Mouse (Mus musculus) limb, embryonic 14.5 days (tissue): Measurements from ENCODE around the gene Slit1. TPM values are rescaled to one million over a fixed set of nuclear protein-coding genes. Genes with fewer than 3 reads are reported as not detected.

Source experiments
- ATAC-seq: fragments of 200-750 bp; cut with Nextera tagmentation; 2 replicates; pipeline ENCODE4 v1.8.0; 2017; ENCODE audit warnings: low read depth, moderate number of reproducible peaks, moderate TSS enrichment; ENCODE audit not compliant: low FRiP score
- DNase-seq: peaks from one replicate; pipeline ENCODE4 v3.0.0-alpha.2; 2015; ENCODE audit warnings: low spot score
- H3K27ac ChIP-seq: fragments of 300-500 bp; sonication (generic); replicated peaks from 2 replicates; pipeline ENCODE4 v1.5.1; 2014; ENCODE audit warnings: low read depth, mild to moderate bottlenecking, low read length, moderate library complexity, mixed read lengths
- H3K27me3 ChIP-seq: fragments of 300-500 bp; sonication (generic); 2 replicates; pipeline ENCODE4 v1.6.1; 2014; ENCODE audit warnings: low read length, mixed read lengths; ENCODE audit not compliant: control insufficient read depth, insufficient read depth
- H3K36me3 ChIP-seq: fragments of 300-500 bp; sonication (generic); 2 replicates; pipeline ENCODE4 v1.6.1; 2014; ENCODE audit warnings: mild to moderate bottlenecking, low read length, moderate library complexity, mixed read lengths; ENCODE audit not compliant: control insufficient read depth, insufficient read depth
- H3K4me1 ChIP-seq: fragments of 300-500 bp; sonication (generic); 2 replicates; pipeline ENCODE4 v1.6.1; 2014; ENCODE audit warnings: antibody characterized with exemption, low read length, mixed read lengths; ENCODE audit not compliant: control insufficient read depth, insufficient read depth
- H3K4me2 ChIP-seq: fragments of 300-500 bp; sonication (generic); replicated peaks from 2 replicates; pipeline ENCODE4 v1.6.1; 2014; ENCODE audit warnings: low read depth, mild to moderate bottlenecking, low read length, moderate library complexity; ENCODE audit not compliant: severe bottlenecking
- H3K4me3 ChIP-seq: fragments of 300-500 bp; sonication (generic); replicated peaks from 2 replicates; pipeline ENCODE4 v1.5.1; 2014; ENCODE audit warnings: low read length
- H3K9ac ChIP-seq: fragments of 300-500 bp; sonication (generic); 2 replicates; pipeline ENCODE4 v1.6.1; 2014; ENCODE audit warnings: mild to moderate bottlenecking, low read depth, low read length, moderate library complexity; ENCODE audit not compliant: severe bottlenecking
- H3K9me3 ChIP-seq: fragments of 300-500 bp; sonication (generic); 2 replicates; pipeline ENCODE4 v1.6.1; 2016; ENCODE audit warnings: low read length; ENCODE audit not compliant: control insufficient read depth
- POLR2A ChIP-seq: fragments of 200-500 bp; IDR thresholded peaks from 2 replicates; pipeline ENCODE4 v1.8.0; 2012; ENCODE audit warnings: inconsistent platforms, mild to moderate bottlenecking, moderate library complexity, borderline replicate concordance; ENCODE audit not compliant: insufficient read depth, insufficient read length; ENCODE audit errors: extremely low read depth
- WGBS: fragments of 180-500 bp; shearing (Covaris S2); extraction: QIAGEN DNeasy Blood & Tissue Kit; methylation state at CpG from one replicate; pipeline ENCODE4 v1.1.7; 2014; 5-methylcytosine and 5-hydroxymethylcytosine counted together
- polyA plus RNA-seq, 2 experiments: library from polyadenylated mRNA; depleted of rRNA in 1 of 2; stranded (reverse) in 1 of 2; unstranded in 1 of 2; fragments of >200 nt; fragmentation: Nextera tagmentation in 1 of 2; extraction: Ambion mirVana in 1 of 2; gene quantifications; 2 replicates each; pipeline versions ENCODE4 v1.2.1 to v1.2.3; 2012 to 2014

Gene Slit1
- polyA plus RNA-seq, 2 experiments = 0.50 to 0.68 TPM

DNA sequence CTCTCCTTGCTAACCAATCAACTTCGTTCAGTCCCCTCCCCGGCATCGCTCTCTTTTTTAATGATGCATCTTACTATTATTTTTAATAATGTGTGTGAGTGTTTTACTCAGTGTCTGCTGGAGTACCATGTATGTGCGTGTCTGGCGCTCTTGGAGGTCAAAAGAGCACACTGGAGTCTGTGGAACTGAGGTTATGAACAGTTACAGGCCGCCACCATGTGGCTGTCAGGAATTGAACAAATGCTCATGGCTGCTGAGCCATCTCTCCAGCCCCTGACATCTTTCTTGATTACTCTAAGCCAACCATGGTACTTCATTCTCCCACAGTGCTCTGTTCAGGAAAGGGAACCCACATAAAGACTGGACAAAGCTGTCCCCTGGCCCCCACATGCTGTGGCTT lies 16.3 kb upstream of the Slit1 start:
- Histone ChIP-seq H3K27me3 (no peaks in the 10 kb centered on the region), H3K9me3 (no peaks in the 10 kb centered on the region), H3K4me1 (no peaks in the 10 kb centered on the region), H3K4me3 (no peak overlapping the region), H3K9ac (no peak overlapping the region), H3K27ac (no peak overlapping the region), H3K36me3 (no peaks in the 10 kb centered on the region), H3K4me2 (no peak overlapping the region)
- DNase-seq (no peak), ATAC-seq (no peak)
- WGBS = 77% methylated on average over 6 of the region's 6 CpGs
- TF ChIP-seq POLR2A = no peak

DNA sequence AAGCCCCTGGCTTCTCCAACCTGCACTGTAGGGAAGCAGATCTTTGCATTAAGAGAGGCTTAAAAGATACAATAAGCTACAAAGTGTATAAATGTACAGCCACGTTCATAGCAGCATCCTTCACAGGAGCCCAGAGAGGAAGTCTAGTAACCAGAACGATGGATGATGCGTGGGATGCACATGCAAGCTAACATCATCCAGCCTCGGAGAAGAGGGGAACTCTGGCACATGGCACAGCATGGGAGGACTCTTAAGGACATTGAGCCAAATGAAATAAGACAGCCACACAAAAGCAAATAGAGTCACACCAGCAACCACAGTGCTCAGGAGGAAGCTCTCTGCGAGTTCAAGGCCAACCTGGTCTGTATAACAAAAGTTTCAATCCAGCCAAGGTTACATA lies 15.8 kb upstream of the Slit1 start:
- WGBS = 88% methylated on average over 5 of the region's 5 CpGs

GRCm38 (mm10) chr19:41754760-41755159 lies 11.3 kb upstream of the Slit1 start:
- DNase-seq = no peak
- WGBS = 72% methylated on average over 15 of the region's 15 CpGs

More for the DNA sequence above, 15.8 kb upstream of the Slit1 start:
- ATAC-seq (no peak), DNase-seq (no peak)
- TF ChIP-seq POLR2A = no peak
- Histone ChIP-seq H3K27me3 (no peaks in the 10 kb centered on the region), H3K36me3 (no peaks in the 10 kb centered on the region), H3K4me1 (no peaks in the 10 kb centered on the region), H3K9me3 (no peaks in the 10 kb centered on the region), H3K9ac (no peak overlapping the region), H3K27ac (no peak overlapping the region), H3K4me3 (no peak overlapping the region), H3K4me2 (no peak overlapping the region)

GRCm38 (mm10) chr19:41751906-41752305 lies 8.4 kb upstream of the Slit1 start:
- ATAC-seq (no peak), DNase-seq (no peak)
- Histone ChIP-seq H3K9ac (no peak overlapping the region), H3K4me1 (no peaks in the 10 kb centered on the region), H3K9me3 (no peaks in the 10 kb centered on the region), H3K27ac (no peak overlapping the region), H3K27me3 (no peaks in the 10 kb centered on the region), H3K36me3 (no peaks in the 10 kb centered on the region), H3K4me3 (no peak overlapping the region), H3K4me2 (no peak overlapping the region)
- no peak for TF ChIP-seq POLR2A
- 73% methylated on average over 11 of the region's 11 CpGs for WGBS

More at GRCm38 (mm10) chr19:41754760-41755159, 11.3 kb upstream of the Slit1 start:
- Histone ChIP-seq H3K4me1 (no peaks in the 10 kb centered on the region), H3K27ac (no peak overlapping the region), H3K27me3 (no peaks in the 10 kb centered on the region), H3K9ac (no peak overlapping the region), H3K36me3 (no peaks in the 10 kb centered on the region), H3K4me2 (no peak overlapping the region), H3K4me3 (no peak overlapping the region), H3K9me3 (no peaks in the 10 kb centered on the region)
- no peak for ATAC-seq
- no peak for TF ChIP-seq POLR2A

DNA sequence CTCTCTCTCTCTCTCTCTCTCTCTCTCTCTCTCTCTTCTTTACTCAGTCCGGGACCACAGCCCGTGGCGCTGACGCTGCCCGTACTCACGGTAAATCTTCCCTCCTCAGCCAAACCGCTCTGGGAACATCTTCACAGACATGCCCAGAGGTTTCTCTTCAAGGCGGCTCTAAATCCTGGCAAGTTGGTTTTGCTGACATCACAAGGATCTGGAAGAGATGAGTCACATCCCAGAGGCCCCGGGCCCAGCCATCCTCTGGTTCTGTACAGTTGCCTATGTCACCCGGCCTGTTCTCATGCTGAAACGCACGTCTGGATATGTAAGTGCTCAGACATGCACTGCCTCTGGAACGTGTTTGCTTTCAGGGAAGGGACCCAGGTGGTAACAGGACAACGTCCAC lies 4.0 kb upstream of the Slit1 start:
- TF ChIP-seq POLR2A = no peak
- WGBS = 84% methylated on average over 14 of the region's 14 CpGs
- peaks cover 27% of the 10 kb centered on the region for H3K27me3 ChIP-seq
- H3K4me1 ChIP-seq = peaks cover 4% of the 10 kb centered on the region; the same call in 1 of the 2 replicates
- H3K9me3 ChIP-seq = no peaks in the 10 kb centered on the region
- no peak overlapping the region for H3K4me2 ChIP-seq
- no peak overlapping the region for H3K27ac ChIP-seq
- no peak for DNase-seq
- no peaks in the 10 kb centered on the region for H3K36me3 ChIP-seq
- H3K9ac ChIP-seq = no peak overlapping the region
- H3K4me3 ChIP-seq = no peak overlapping the region
- no peak for ATAC-seq
